In genomic region chr10:117797106-117797505, GRCm38 (mm10) we compare ENCODE assay signal across 27 mouse cellular contexts. TPM values are rescaled to one million over a fixed set of nuclear protein-coding genes. Genes with fewer than 3 reads are reported as not detected.
DNase-seq lines count a peak whose midpoint lies in the region; ATAC-seq and TF ChIP-seq lines count a peak whose summit lies in the region.
"Had no signal": no experiment of that assay in that cellular context is flagged by ENCODE, and none has a peak within 500 bp of the region (broad histone marks: within the 10 kb centered on the region; RNA-seq: fewer than 3 reads in every experiment).

No protein-coding gene starts in this region.

- H3K4me1 ChIP-seq in heart, embryonic 10.5 days: peaks cover 7% of the 10 kb centered on the region; the same call in 1 of the 2 replicates
- H3K4me1 ChIP-seq in cerebellum, adult 2 months (ENCODE audit: control insufficient read depth, insufficient read depth, low read length): no peaks in the 10 kb centered on the region
- H3K4me1 ChIP-seq: embryonic facial prominence, embryonic 12.5 days; forebrain, embryonic 12.5 days had no signal

- intact Hi-C loops in heart, postnatal 25 days (cut with DNase I): no loop called here

- WGBS in heart, embryonic 10.5 days: 87% methylated on average over 12 of the region's 12 CpGs
- 91% methylated on average over 12 of the region's 12 CpGs for WGBS in cerebellum, adult 2 months

- no peak overlapping the region for H3K27ac ChIP-seq in heart, embryonic 10.5 days
- no peak overlapping the region for H3K27ac ChIP-seq in cerebellum, adult 2 months (ENCODE audit: insufficient read depth, low read length)
- H3K27ac ChIP-seq: embryonic facial prominence, embryonic 12.5 days; embryonic facial prominence, embryonic 15.5 days; forebrain, embryonic 12.5 days; forebrain, embryonic 15.5 days; heart, embryonic 15.5 days; hindbrain, embryonic 14.5 days; hindbrain, postnatal 0 days had no signal

- no peaks in the 10 kb centered on the region for H3K36me3 ChIP-seq in heart, embryonic 10.5 days
- H3K36me3 ChIP-seq: embryonic facial prominence, embryonic 12.5 days; embryonic facial prominence, embryonic 15.5 days; forebrain, embryonic 12.5 days; forebrain, embryonic 15.5 days; heart, embryonic 12.5 days; heart, embryonic 15.5 days had no signal

- TF ChIP-seq CTCF in cerebellum, adult 2 months (IDR thresholded peaks at IDR 0.05; ENCODE audit: borderline replicate concordance, insufficient read depth, low read depth, low read length): no peak

- no peaks in the 10 kb centered on the region for H3K9me3 ChIP-seq in heart, embryonic 10.5 days
- H3K9me3 ChIP-seq: embryonic facial prominence, embryonic 12.5 days; embryonic facial prominence, embryonic 15.5 days; forebrain, embryonic 15.5 days; heart, embryonic 15.5 days had no signal

- no peak for ATAC-seq in CD4-positive, CD25-positive, alpha-beta regulatory T cell, adult 4 months
- ATAC-seq: forebrain, embryonic 15.5 days; hindbrain, postnatal 0 days; intestine, postnatal 0 days had no signal

- TF ChIP-seq POLR2A in cerebellum, adult 2 months (IDR thresholded peaks at IDR 0.05; ENCODE audit: borderline replicate concordance, insufficient read depth, low read length): no peak

- DNase-seq in heart, embryonic 10.5 days (ENCODE audit: low spot score): peak; percentile 62
- no peak for DNase-seq in heart, postnatal 25 days (ENCODE audit: low spot score)
- DNase-seq in ES-CJ7 (ENCODE audit: low read depth, low spot score) (peak; percentile 58), ZHBTc4 (ENCODE audit: low read depth, low spot score) (peak; percentile 58)
- DNase-seq in right cerebral cortex, postnatal 4 days: no peak
- no peak for DNase-seq in cerebellum, adult 2 months
- DNase-seq: adrenal gland, postnatal 10 days; adrenal gland, postnatal 36 days; B cell, adult 2 months; cerebellum, adult 18-20 months; cerebellum, adult 9-11 months; cerebellum, postnatal 25 days; gastrocnemius, postnatal 10 days; gastrocnemius, postnatal 36 days; heart, adult 11 months; heart, postnatal 10 days; heart, postnatal 4 days had no signal

- H3K27me3 ChIP-seq in heart, embryonic 10.5 days (ENCODE audit: insufficient read depth, poor library complexity, severe bottlenecking): no peaks in the 10 kb centered on the region
- H3K27me3 ChIP-seq in cerebellum, adult 2 months (ENCODE audit: control insufficient read depth, insufficient read depth, low read length): no peaks in the 10 kb centered on the region
- H3K27me3 ChIP-seq: embryonic facial prominence, embryonic 12.5 days; embryonic facial prominence, embryonic 15.5 days; forebrain, embryonic 12.5 days; forebrain, embryonic 15.5 days; heart, embryonic 12.5 days; heart, embryonic 15.5 days had no signal

- no peak overlapping the region for H3K4me3 ChIP-seq in heart, embryonic 10.5 days
- H3K4me3 ChIP-seq in cerebellum, adult 2 months (replicated peaks; ENCODE audit: insufficient read depth, low read depth, low read length): no peak overlapping the region
- H3K4me3 ChIP-seq: embryonic facial prominence, embryonic 12.5 days; embryonic facial prominence, embryonic 15.5 days; forebrain, embryonic 12.5 days; forebrain, embryonic 15.5 days; heart, embryonic 12.5 days; heart, embryonic 15.5 days had no signal

RNA-seq across cellular contexts. Expression of gene Nup107, which starts 4.6 kb away (rescaled TPM):
- 75.0 and 84.0 TPM in 2 replicates for polyA plus RNA-seq in heart, embryonic 10.5 days (2016; fragmentation: Nextera tagmentation; extraction: Ambion mirVana)
- total RNA-seq in heart, postnatal 25 days (2021): 1 to 10 TPM; 7.3 to 8.6 TPM
- 15.0 and 16.0 TPM in 2 replicates for polyA plus RNA-seq in cerebellum, adult 2 months (2012; rRNA removed)
- 10 to 100 TPM; 54.8 to 65.4 TPM for polyA plus RNA-seq in CD4-positive, CD25-positive, alpha-beta regulatory T cell, adult 4 months (2017; shearing (Covaris generic))

RNA-seq across cellular contexts. Expression of gene Rap1b, which starts 48.7 kb away (rescaled TPM):
- 132 and 170 TPM in 2 replicates for polyA plus RNA-seq in heart, embryonic 10.5 days (2016; fragmentation: Nextera tagmentation; extraction: Ambion mirVana)
- 10 to 100 TPM; 48.1 to 56.8 TPM for total RNA-seq in heart, postnatal 25 days (2021)
- 48.8 and 49.1 TPM in 2 replicates for polyA plus RNA-seq in cerebellum, adult 2 months (2012; rRNA removed)
- polyA plus RNA-seq in CD4-positive, CD25-positive, alpha-beta regulatory T cell, adult 4 months (2017; shearing (Covaris generic)): 10 to 100 TPM; 58.0 to 90.0 TPM

RNA-seq across cellular contexts. Expression of gene Slc35e3, which starts 50.9 kb away (rescaled TPM):
- 10.5 and 14.9 TPM in 2 replicates for polyA plus RNA-seq in heart, embryonic 10.5 days (2016; fragmentation: Nextera tagmentation; extraction: Ambion mirVana)
- 1 to 10 TPM; 7.4 to 7.5 TPM for total RNA-seq in heart, postnatal 25 days (2021)
- polyA plus RNA-seq in cerebellum, adult 2 months (2012; rRNA removed): 27.7 and 27.8 TPM in 2 replicates
- polyA plus RNA-seq in CD4-positive, CD25-positive, alpha-beta regulatory T cell, adult 4 months (2017; shearing (Covaris generic)): 1 to 10 TPM; 2.1 to 2.8 TPM

Comparison
In these comparisons a context has a peak if more than half of its experiments do, and no peak if none do; other contexts are left out.
1. DNase-seq: peak in heart, embryonic 10.5 days (single experiment), ES-CJ7 (single experiment) and ZHBTc4 (single experiment); none in heart, postnatal 25 days (single experiment), right cerebral cortex, postnatal 4 days (single experiment) and cerebellum, adult 2 months (0 of 2).